Mouse (Mus musculus): ENCODE measurements around the gene Snx3. TPM values are rescaled to one million over a fixed set of nuclear protein-coding genes. Genes with fewer than 3 reads are reported as not detected.
A peak's percentile ranks its signal among the peaks of the same experiment; 100 is the strongest.

The Snx3 gene
- total RNA-seq, 2 experiments from 2014 or later: 155 to 161 TPM

GRCm38 (mm10) chr10:42578281-42578675, 76.4 kb downstream of the Snx3 start:
- no peak for DNase-seq

- no peak for DNase-seq
These were observed 77.1 kb downstream of the Snx3 start for GRCm38 (mm10) chr10:42578698-42579474.

- DNase-seq: no peak
These were observed 77.8 kb downstream of the Snx3 start for GRCm38 (mm10) chr10:42579475-42580130.

GRCm38 (mm10) chr10:42580131-42580950, 78.5 kb downstream of the Snx3 start:
- DNase-seq: no peak

- DNase-seq: no peak
These were observed 79.1 kb downstream of the Snx3 start for GRCm38 (mm10) chr10:42580951-42581277.

DNA sequence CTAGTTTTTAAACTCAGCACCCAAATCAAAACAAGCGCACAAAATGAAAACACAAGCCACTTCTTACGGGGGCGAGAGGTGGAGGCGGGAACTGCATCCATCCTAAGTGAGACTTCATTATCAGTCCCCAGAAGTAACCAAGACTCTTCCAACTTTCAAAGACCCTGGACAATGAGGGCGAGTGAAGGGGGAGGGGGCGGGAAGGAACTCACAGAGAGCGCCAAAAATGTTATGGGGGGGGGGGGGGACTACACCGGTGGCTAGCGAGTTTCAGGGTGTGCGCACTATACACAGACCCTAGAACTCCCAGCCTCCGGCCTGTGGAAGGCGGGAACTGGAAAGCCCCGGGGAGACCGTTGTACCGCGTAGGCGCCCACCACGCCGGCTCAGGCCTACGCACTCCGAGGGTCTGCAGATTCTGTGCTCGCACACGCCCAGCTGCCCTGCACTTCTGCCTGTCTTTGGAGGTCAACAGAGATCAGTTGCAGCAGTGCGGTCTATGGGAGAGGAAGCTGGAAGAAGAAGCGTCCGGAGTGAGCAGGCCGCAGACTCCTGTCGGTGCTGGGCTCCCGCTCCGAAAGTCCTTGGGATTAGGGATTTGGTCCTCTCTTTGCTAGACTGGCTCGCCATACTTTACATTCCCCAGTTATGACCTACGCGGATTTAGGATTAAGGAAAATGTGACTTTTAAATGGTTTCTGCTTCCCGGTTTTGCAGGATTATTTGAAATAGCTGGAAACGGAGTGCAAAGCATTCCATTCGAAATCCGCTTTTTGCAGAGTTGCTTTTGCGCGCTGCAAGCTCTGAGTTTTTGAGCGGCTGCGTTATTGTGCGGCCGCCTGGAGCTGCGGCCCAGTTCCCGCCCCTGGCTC, 80.1 kb downstream of the Snx3 start:
- DNase-seq: no peak

DNA sequence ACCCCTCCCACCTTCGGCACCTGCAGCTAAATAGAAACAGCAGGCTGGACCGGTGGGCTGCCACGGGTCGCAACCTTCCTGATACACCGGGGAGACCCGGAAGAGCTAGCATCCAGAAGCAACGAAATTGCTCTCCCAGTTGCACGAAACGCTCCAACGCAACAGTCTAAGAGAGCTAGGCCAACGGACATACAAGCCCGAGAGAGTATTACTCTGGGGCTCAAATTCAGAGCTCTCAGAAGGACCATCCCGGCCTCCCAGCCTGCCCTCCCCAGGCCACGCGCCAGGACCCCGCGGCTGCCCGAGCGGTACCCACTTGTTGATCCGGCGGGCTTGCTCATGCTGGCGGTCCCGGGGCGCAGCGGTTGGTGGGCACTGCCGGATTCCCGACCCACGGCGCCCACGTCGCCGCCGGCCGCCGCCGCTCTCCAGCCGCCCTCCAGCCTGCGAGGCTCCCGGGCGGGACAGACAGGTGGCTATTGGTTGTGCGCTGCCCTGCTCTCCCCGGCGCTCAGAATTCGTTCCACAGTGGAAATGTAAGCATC, 80.8 kb downstream of the Snx3 start:
- peak; percentile 21 for DNase-seq

GRCm38 (mm10) chr10:42583157-42583872, 81.5 kb downstream of the Snx3 start, which contains the start of the genes Nr2e1 and Ostm1:
Gene Nr2e1 (minus strand): TSS chr10:42583632.
Gene Ostm1 (plus strand): TSS chr10:42583822.
- DNase-seq: no peak

DNA sequence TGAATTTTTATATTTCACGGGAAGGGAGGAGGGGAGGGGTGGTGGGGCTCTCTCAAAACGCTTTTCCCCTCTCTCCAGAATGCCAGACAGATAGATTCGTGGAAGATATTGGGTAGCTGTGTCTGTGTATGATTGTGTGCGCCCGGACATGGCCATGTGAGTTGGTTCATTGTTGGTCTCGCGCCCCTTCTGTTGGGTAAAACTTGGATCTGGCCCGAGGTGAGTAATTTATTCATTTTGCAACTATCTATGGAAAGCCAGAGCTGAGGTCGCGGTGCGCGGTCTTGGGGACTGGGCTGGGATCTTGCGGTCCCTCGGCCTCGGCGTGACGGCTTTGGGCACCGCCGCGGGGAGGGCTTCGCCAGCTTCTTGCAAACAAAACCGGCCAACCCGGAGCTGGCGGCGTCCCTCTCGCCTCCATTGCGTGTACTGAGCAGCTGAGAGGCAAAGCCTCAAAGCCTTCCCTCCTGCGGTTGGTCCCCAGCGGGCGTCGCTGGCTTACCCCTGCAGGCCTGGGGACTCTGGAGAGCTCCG, 82.1 kb downstream of the Snx3 start:
- DNase-seq: peak; percentile 21

GRCm38 (mm10) chr10:42584436-42584983, 82.7 kb downstream of the Snx3 start:
- DNase-seq: no peak

Other genes with a start within 250 kb of the Snx3 start
- 10 to 100 TPM; 31.4 to 43.5 TPM for gene Foxo3, start 225.3 kb upstream of the Snx3 start, total RNA-seq (2021)
- gene Afg1l, start 23.5 kb upstream of the Snx3 start, total RNA-seq (2021): 1 to 10 TPM; 4.8 to 5.5 TPM
- not detected for gene Nr2e1, start 81.6 kb downstream of the Snx3 start, total RNA-seq (2021)
- 10 to 100 TPM in 1 of 2 experiments, 1 to 10 TPM in 1; 9.3 to 10.7 TPM for gene Ostm1, start 81.8 kb downstream of the Snx3 start, total RNA-seq (2021)